In the genomic region with DNA sequence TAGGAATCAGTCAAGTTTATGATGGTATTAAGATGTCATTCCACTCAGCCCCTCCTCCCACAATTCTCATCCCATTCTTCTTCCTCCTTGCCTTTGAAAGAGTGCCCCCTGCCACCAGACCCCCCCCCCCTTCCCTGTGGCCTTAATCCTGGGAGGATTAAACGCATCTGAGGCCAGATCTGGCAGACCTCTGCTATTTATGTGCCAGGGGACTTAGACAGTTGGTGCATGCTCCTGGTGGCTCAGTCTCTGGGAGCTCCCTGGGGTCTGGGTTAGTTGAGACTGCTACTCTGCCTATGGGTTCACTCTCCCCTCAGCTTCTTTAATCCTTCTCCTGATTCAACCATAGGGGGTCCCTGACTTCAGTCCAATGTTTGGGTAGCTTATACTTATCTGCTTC, we compare ENCODE assay signal across 16 mouse cellular contexts.
"Had no signal": no experiment of that assay in that cellular context is flagged by ENCODE, and none has a peak within 500 bp of the region (broad histone marks: within the 10 kb centered on the region; RNA-seq: fewer than 3 reads in every experiment).

No protein-coding gene starts in this region.

- H3K27ac ChIP-seq: kidney, embryonic 15.5 days; limb, embryonic 10.5 days; liver, embryonic 15.5 days; neural tube, embryonic 13.5 days; stomach, embryonic 15.5 days had no signal

- H3K36me3 ChIP-seq: limb, embryonic 10.5 days; liver, embryonic 15.5 days had no signal

- H3K4me3 ChIP-seq: kidney, embryonic 15.5 days; left cerebral cortex, adult 2 months; limb, embryonic 10.5 days; liver, embryonic 15.5 days; neural tube, embryonic 13.5 days; stomach, embryonic 15.5 days had no signal

- H3K4me2 ChIP-seq: kidney, embryonic 15.5 days; liver, embryonic 11.5 days; liver, embryonic 15.5 days; neural tube, embryonic 13.5 days; stomach, embryonic 15.5 days had no signal

- H3K27me3 ChIP-seq: kidney, embryonic 15.5 days; liver, embryonic 15.5 days; neural tube, embryonic 13.5 days; stomach, embryonic 15.5 days had no signal

- H3K9me3 ChIP-seq: kidney, embryonic 15.5 days; limb, embryonic 10.5 days; liver, embryonic 15.5 days; stomach, embryonic 15.5 days had no signal

- H3K9ac ChIP-seq: kidney, embryonic 15.5 days; liver, embryonic 15.5 days; neural tube, embryonic 13.5 days; stomach, embryonic 15.5 days had no signal

- ATAC-seq: lung, postnatal 0 days had no signal

- DNase-seq: kidney, adult 2 months; kidney, postnatal 14 days; lung, adult 2 months; lung, postnatal 36 days; right cerebral cortex, postnatal 4 days; spleen, adult 18-20 months; thymus, adult 2 months; thymus, postnatal 25 days had no signal

- H3K4me1 ChIP-seq: kidney, embryonic 15.5 days; limb, embryonic 10.5 days; liver, embryonic 15.5 days; neural tube, embryonic 13.5 days; stomach, embryonic 15.5 days had no signal
